Mouse (Mus musculus): Measurements from ENCODE around the gene Pts.

- no peak for TF ChIP-seq CTCF (IDR thresholded peaks at IDR 0.05)
- TF ChIP-seq POLR2A (IDR thresholded peaks at IDR 0.05; ENCODE audit: insufficient read depth, low read depth, low read length) = no peak
Measured at GRCm38 (mm10) chr9:50485521-50485920, 43.0 kb downstream of the Pts start.
